Mouse (Mus musculus): Measurements from ENCODE around the gene Gosr1.

- TF ChIP-seq CTCF (IDR thresholded peaks at IDR 0.05; ENCODE audit: extremely low read depth, insufficient read depth, low read length) (no peak), POLR2A (IDR thresholded peaks at IDR 0.05; ENCODE audit: extremely low read depth, insufficient read depth, low read length) (no peak)
Observed at GRCm38 (mm10) chr11:76709625-76710452, 53.5 kb downstream of the Gosr1 start.

All from cortical plate, adult 2 months (tissue).